Mouse (Mus musculus): ENCODE measurements around the gene Nup107. TPM values are rescaled to one million over a fixed set of nuclear protein-coding genes. Genes with fewer than 3 reads are reported as not detected.
A peak's percentile ranks its signal among the peaks of the same experiment; 100 is the strongest.

Gene Nup107
- polyA plus RNA-seq, 1 experiment from 2014 or later = 30.0 TPM

- H3K27ac ChIP-seq (ENCODE audit: low read length) = no peak overlapping the region
- H3K4me3 ChIP-seq (ENCODE audit: low read depth, low read length) = no peak overlapping the region
- ATAC-seq (ENCODE audit: low read depth) = no peak
- H3K4me1 ChIP-seq (ENCODE audit: control insufficient read depth, low read depth, low read length) = peaks cover 11% of the 10 kb centered on the region
- H3K4me2 ChIP-seq (ENCODE audit: low read depth, low read length) = no peak overlapping the region
- H3K9me3 ChIP-seq (replicated peaks; ENCODE audit: control insufficient read depth, low read length) = no peaks in the 10 kb centered on the region
- H3K9ac ChIP-seq (ENCODE audit: low read depth, low read length) = no peak overlapping the region
- no peaks in the 10 kb centered on the region for H3K27me3 ChIP-seq (ENCODE audit: control insufficient read depth, insufficient read depth, low read depth, low read length)
- 75% methylated on average over 4 of the region's 4 CpGs for WGBS (ENCODE audit: insufficient replicate concordance)
- H3K36me3 ChIP-seq (ENCODE audit: control insufficient read depth, insufficient read depth) = no peaks in the 10 kb centered on the region
Observed at GRCm38 (mm10) chr10:117726888-117727385, 65.6 kb downstream of the Nup107 start.

GRCm38 (mm10) chr10:117726350-117726749, 66.2 kb downstream of the Nup107 start:
- 74% methylated on average over 4 of the region's 4 CpGs for WGBS (ENCODE audit: insufficient replicate concordance)
- no peak overlapping the region for H3K4me2 ChIP-seq (ENCODE audit: low read depth, low read length)
- H3K9ac ChIP-seq (ENCODE audit: low read depth, low read length) = no peak overlapping the region
- no peak overlapping the region for H3K4me3 ChIP-seq (ENCODE audit: low read depth, low read length)
- H3K36me3 ChIP-seq (ENCODE audit: control insufficient read depth, insufficient read depth) = no peaks in the 10 kb centered on the region
- H3K27me3 ChIP-seq (ENCODE audit: control insufficient read depth, insufficient read depth, low read depth, low read length) = no peaks in the 10 kb centered on the region
- ATAC-seq (ENCODE audit: low read depth) = no peak
- H3K9me3 ChIP-seq (replicated peaks; ENCODE audit: control insufficient read depth, low read length) = no peaks in the 10 kb centered on the region
- H3K27ac ChIP-seq (ENCODE audit: low read length) = no peak overlapping the region
- H3K4me1 ChIP-seq (ENCODE audit: control insufficient read depth, low read depth, low read length) = peaks cover 5% of the 10 kb centered on the region

GRCm38 (mm10) chr10:117725671-117726070, 66.8 kb downstream of the Nup107 start:
- H3K4me1 ChIP-seq (ENCODE audit: control insufficient read depth, low read depth, low read length) = peaks cover 3% of the 10 kb centered on the region
- no peaks in the 10 kb centered on the region for H3K27me3 ChIP-seq (ENCODE audit: control insufficient read depth, insufficient read depth, low read depth, low read length)
- H3K4me2 ChIP-seq (ENCODE audit: low read depth, low read length) = no peak overlapping the region
- no peaks in the 10 kb centered on the region for H3K9me3 ChIP-seq (replicated peaks; ENCODE audit: control insufficient read depth, low read length)
- H3K36me3 ChIP-seq (ENCODE audit: control insufficient read depth, insufficient read depth) = no peaks in the 10 kb centered on the region
- H3K27ac ChIP-seq (ENCODE audit: low read length) = no peak overlapping the region
- 55% methylated on average over 7 of the region's 7 CpGs for WGBS (ENCODE audit: insufficient replicate concordance)
- H3K9ac ChIP-seq (ENCODE audit: low read depth, low read length) = no peak overlapping the region
- no peak for ATAC-seq (ENCODE audit: low read depth)
- no peak overlapping the region for H3K4me3 ChIP-seq (ENCODE audit: low read depth, low read length)

GRCm38 (mm10) chr10:117724804-117725361, 67.6 kb downstream of the Nup107 start:
- Histone ChIP-seq H3K36me3 (ENCODE audit: control insufficient read depth, insufficient read depth) (no peaks in the 10 kb centered on the region), H3K4me2 (ENCODE audit: low read depth, low read length) (no peak overlapping the region), H3K9ac (ENCODE audit: low read depth, low read length) (no peak overlapping the region), H3K4me3 (ENCODE audit: low read depth, low read length) (no peak overlapping the region), H3K27me3 (ENCODE audit: control insufficient read depth, insufficient read depth, low read depth, low read length) (no peaks in the 10 kb centered on the region), H3K27ac (ENCODE audit: low read length) (no peak overlapping the region), H3K9me3 (replicated peaks; ENCODE audit: control insufficient read depth, low read length) (no peaks in the 10 kb centered on the region), H3K4me1 (ENCODE audit: control insufficient read depth, low read depth, low read length) (peaks cover 3% of the 10 kb centered on the region)
- ATAC-seq (ENCODE audit: low read depth) = no peak
- WGBS (ENCODE audit: insufficient replicate concordance) = 82% methylated on average over 3 of the region's 3 CpGs

DNA sequence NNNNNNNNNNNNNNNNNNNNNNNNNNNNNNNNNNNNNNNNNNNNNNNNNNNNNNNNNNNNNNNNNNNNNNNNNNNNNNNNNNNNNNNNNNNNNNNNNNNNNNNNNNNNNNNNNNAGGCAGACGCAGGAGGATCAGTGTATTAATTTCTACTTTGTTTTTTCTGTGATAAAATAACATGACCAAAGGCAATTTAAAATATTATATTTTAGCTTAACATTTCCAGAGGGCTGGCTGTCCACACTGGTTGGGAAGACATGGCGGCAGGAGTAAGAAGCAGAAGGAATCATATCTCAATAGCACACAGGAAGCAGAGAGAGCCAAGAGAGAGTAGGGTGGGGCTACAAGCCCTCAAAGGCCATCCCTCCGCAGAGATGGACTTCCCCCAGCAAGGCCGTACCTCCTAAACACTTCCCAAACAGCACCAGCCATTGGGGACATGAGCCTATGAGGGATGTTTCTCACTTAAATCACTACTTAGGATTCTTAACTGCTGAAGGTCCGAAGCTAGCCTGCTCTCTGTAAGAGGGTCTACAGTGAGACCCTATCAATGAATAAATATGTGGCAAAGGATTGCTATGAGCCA, 68.3 kb downstream of the Nup107 start:
- no peaks in the 10 kb centered on the region for H3K9me3 ChIP-seq (replicated peaks; ENCODE audit: control insufficient read depth, low read length)
- H3K36me3 ChIP-seq (ENCODE audit: control insufficient read depth, insufficient read depth) = no peaks in the 10 kb centered on the region
- WGBS (ENCODE audit: insufficient replicate concordance) = 49% methylated on average over 5 of the region's 5 CpGs
- H3K9ac ChIP-seq (ENCODE audit: low read depth, low read length) = no peak overlapping the region
- ATAC-seq (ENCODE audit: low read depth) = no peak
- H3K4me3 ChIP-seq (ENCODE audit: low read depth, low read length) = no peak overlapping the region
- H3K4me2 ChIP-seq (ENCODE audit: low read depth, low read length) = no peak overlapping the region
- no peaks in the 10 kb centered on the region for H3K27me3 ChIP-seq (ENCODE audit: control insufficient read depth, insufficient read depth, low read depth, low read length)
- no peaks in the 10 kb centered on the region for H3K4me1 ChIP-seq (ENCODE audit: control insufficient read depth, low read depth, low read length)
- no peak overlapping the region for H3K27ac ChIP-seq (ENCODE audit: low read length)

DNA sequence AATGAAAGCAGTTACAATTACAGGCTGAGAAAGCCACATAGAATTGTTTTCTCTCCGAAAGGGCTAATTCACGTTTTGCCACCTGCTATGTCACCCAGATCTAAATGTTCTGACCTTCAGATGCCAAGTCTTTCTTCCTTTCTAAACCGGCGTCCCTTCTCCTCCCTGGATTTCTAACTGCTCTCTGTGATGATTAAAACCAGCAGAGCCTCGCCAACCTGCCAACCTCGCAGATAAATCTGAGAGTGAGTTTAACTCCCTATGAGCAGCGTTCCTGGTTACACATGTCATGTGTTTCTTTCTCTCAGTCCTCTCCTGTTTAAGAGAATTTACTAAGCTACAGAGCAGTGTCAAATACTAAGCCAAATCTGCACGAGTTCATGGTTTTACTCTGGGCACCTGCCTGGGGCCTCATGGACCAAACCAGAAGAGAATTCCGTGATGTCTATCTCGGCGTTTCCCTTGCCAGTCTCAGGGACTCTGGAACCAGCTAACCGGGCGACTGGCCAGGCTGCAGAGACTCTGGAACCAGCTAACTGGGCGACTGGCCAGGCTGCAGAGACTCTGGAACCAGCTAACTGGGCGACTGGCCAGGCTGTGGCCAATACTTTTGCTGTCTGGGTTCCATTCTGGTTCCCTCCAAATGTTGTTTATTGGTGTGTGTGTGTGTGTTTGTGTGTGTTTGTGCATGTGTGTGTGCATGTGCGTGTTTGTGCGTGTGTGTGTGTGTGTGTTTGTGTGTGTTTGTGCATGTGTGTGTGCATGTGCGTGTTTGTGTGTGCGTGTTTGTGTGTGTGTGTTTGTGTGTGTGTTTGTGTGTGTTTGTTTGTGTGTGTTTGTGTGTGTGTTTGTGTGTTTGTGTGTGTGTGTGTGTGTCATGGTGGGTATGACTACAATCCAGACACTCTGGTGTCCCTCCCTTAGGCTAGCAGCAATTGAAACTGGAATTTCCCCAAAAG, 74.1 kb downstream of the Nup107 start:
- Histone ChIP-seq H3K27ac (ENCODE audit: low read length) (no peak overlapping the region; the same call in 1 of the 2 replicates), H3K4me2 (ENCODE audit: low read depth, low read length) (no peak overlapping the region), H3K9ac (ENCODE audit: low read depth, low read length) (no peak overlapping the region), H3K27me3 (ENCODE audit: control insufficient read depth, insufficient read depth, low read depth, low read length) (no peaks in the 10 kb centered on the region), H3K9me3 (replicated peaks; ENCODE audit: control insufficient read depth, low read length) (no peaks in the 10 kb centered on the region), H3K4me3 (ENCODE audit: low read depth, low read length) (no peak overlapping the region), H3K4me1 (ENCODE audit: control insufficient read depth, low read depth, low read length) (peaks cover 2% of the 10 kb centered on the region), H3K36me3 (ENCODE audit: control insufficient read depth, insufficient read depth) (no peaks in the 10 kb centered on the region)
- peak; percentile 11; the same call in 1 of the 2 replicates for ATAC-seq (ENCODE audit: low read depth)
- WGBS (ENCODE audit: insufficient replicate concordance) = 58% methylated on average over 19 of the region's 19 CpGs

- H3K36me3 ChIP-seq (ENCODE audit: control insufficient read depth, insufficient read depth) = no peaks in the 10 kb centered on the region
- ATAC-seq (ENCODE audit: low read depth) = peak; percentile 66
- H3K4me1 ChIP-seq (ENCODE audit: control insufficient read depth, low read depth, low read length) = peaks cover 2% of the 10 kb centered on the region
- no peak overlapping the region for H3K4me2 ChIP-seq (ENCODE audit: low read depth, low read length)
- no peaks in the 10 kb centered on the region for H3K9me3 ChIP-seq (replicated peaks; ENCODE audit: control insufficient read depth, low read length)
- H3K4me3 ChIP-seq (ENCODE audit: low read depth, low read length) = no peak overlapping the region
- no peak overlapping the region for H3K9ac ChIP-seq (ENCODE audit: low read depth, low read length)
- no peaks in the 10 kb centered on the region for H3K27me3 ChIP-seq (ENCODE audit: control insufficient read depth, insufficient read depth, low read depth, low read length)
- WGBS (ENCODE audit: insufficient replicate concordance) = 14% methylated on average over 4 of the region's 4 CpGs
- H3K27ac ChIP-seq (ENCODE audit: low read length) = no peak overlapping the region; the same call in 1 of the 2 replicates
Observed at GRCm38 (mm10) chr10:117717583-117717982, 74.9 kb downstream of the Nup107 start.

GRCm38 (mm10) chr10:117716686-117717085, 75.8 kb downstream of the Nup107 start:
- no peak overlapping the region for H3K27ac ChIP-seq (ENCODE audit: low read length)
- H3K36me3 ChIP-seq (ENCODE audit: control insufficient read depth, insufficient read depth) = no peaks in the 10 kb centered on the region
- H3K27me3 ChIP-seq (ENCODE audit: control insufficient read depth, insufficient read depth, low read depth, low read length) = no peaks in the 10 kb centered on the region
- no peak for ATAC-seq (ENCODE audit: low read depth)
- H3K4me3 ChIP-seq (ENCODE audit: low read depth, low read length) = no peak overlapping the region
- H3K4me2 ChIP-seq (ENCODE audit: low read depth, low read length) = no peak overlapping the region
- WGBS (ENCODE audit: insufficient replicate concordance) = 66% methylated on average over 3 of the region's 3 CpGs
- H3K9me3 ChIP-seq (replicated peaks; ENCODE audit: control insufficient read depth, low read length) = no peaks in the 10 kb centered on the region
- peaks cover 2% of the 10 kb centered on the region for H3K4me1 ChIP-seq (ENCODE audit: control insufficient read depth, low read depth, low read length)
- no peak overlapping the region for H3K9ac ChIP-seq (ENCODE audit: low read depth, low read length)

Measured in liver, embryonic 16.5 days (tissue).